Mouse (Mus musculus) C2C12 (cell line): Measurements from ENCODE around the gene Hist4h4. TPM values are rescaled to one million over a fixed set of nuclear protein-coding genes. Genes with fewer than 3 reads are reported as not detected.

Experiments
- H3K27me3 ChIP-seq: one replicate; pipeline ENCODE4 v1.6.1; 2011; ENCODE audit not compliant: control insufficient read depth, insufficient read depth, insufficient read length
- H3K36me3 ChIP-seq: one replicate; pipeline ENCODE4 v1.6.1; 2011; ENCODE audit not compliant: control insufficient read depth, insufficient read depth
- H3K4me3 ChIP-seq: one replicate; pipeline ENCODE4 v1.5.1; 2011; ENCODE audit warnings: mild to moderate bottlenecking, control low read depth; ENCODE audit not compliant: poor library complexity, insufficient read depth, severe bottlenecking
- H3K79me2 ChIP-seq: one replicate; pipeline ENCODE4 v1.6.1; 2011; ENCODE audit not compliant: control insufficient read depth, insufficient read depth
- H3K79me3 ChIP-seq: one replicate; pipeline ENCODE4 v1.6.1; 2011; ENCODE audit warnings: low read depth, control low read depth
- H3ac ChIP-seq: one replicate; pipeline ENCODE3; 2011; ENCODE audit warnings: low read depth; ENCODE audit not compliant: control insufficient read depth, insufficient read length
- CEBPB ChIP-seq: IDR thresholded peaks from one replicate; pipeline ENCODE4 v1.6.1; 2011; ENCODE audit warnings: low read depth, mild to moderate bottlenecking, control low read depth, moderate library complexity
- CTCF ChIP-seq: IDR thresholded peaks from one replicate; pipeline ENCODE4 v1.5.1; 2011; ENCODE audit not compliant: control insufficient read depth, insufficient read depth, insufficient read length
- FOSL1 ChIP-seq: IDR thresholded peaks from one replicate; pipeline ENCODE4 v1.8.0; 2011; ENCODE audit warnings: mild to moderate bottlenecking, low read length; ENCODE audit not compliant: poor library complexity, insufficient read depth, severe bottlenecking
- MAX ChIP-seq: IDR thresholded peaks from one replicate; pipeline ENCODE4 v1.6.1; 2011; ENCODE audit warnings: mild to moderate bottlenecking, control low read depth
- MYOD1 ChIP-seq: IDR thresholded peaks from one replicate; pipeline ENCODE4 v1.6.1; 2011; ENCODE audit warnings: low read depth; ENCODE audit not compliant: control insufficient read depth, insufficient read length
- MYOG ChIP-seq: IDR thresholded peaks from one replicate; pipeline ENCODE4 v1.6.1; 2011; ENCODE audit not compliant: control insufficient read depth, insufficient read length; ENCODE audit errors: extremely low read depth
- USF1 ChIP-seq: IDR thresholded peaks from one replicate; pipeline ENCODE4 v1.6.1; 2011; ENCODE audit warnings: low read depth, mild to moderate bottlenecking, control low read depth, moderate library complexity
- long read RNA-seq, 2 experiments: library from polyadenylated mRNA; unstranded; transcript quantifications; one replicate each; pipeline ENCODE4 v2.0.0; 2019 to 2020
- polyA plus RNA-seq: library from polyadenylated mRNA; unstranded; fragments of >200 nt; fragmentation: generic; extraction: Trizol; gene quantifications from one replicate; pipeline ENCODE4 v1.2.1, GENCODE M21; 2012; ENCODE audit warnings: missing spikeins

Hist4h4 gene
- 0.80 TPM for polyA plus RNA-seq
- long read RNA-seq, experiment 1, partial matches to known transcripts, result 0 of 1 reads
- long read RNA-seq, experiment 1, other reads (novel, unspliced or antisense), result 0 of 1 reads
- long read RNA-seq, experiment 2, result 0 reads

GRCm38 (mm10) chr6:136803739-136804633 lies at the start of gene Hist4h4:
Gene Hist4h4, minus strand, starts transcription at chr6:136804415.
- Histone ChIP-seq H3K4me3 (peak within 1 kb of the TSS; percentile 31), H3K36me3 (no peaks in the 10 kb centered on the region), H3K79me2 (peaks cover 9% of the 10 kb centered on the region), H3K27me3 (no peaks in the 10 kb centered on the region), H3ac (peak within 1 kb of the TSS; percentile 31), H3K79me3 (peaks cover 6% of the 10 kb centered on the region)
- TF ChIP-seq CEBPB (peak; percentile 50), MYOG (no peak), FOSL1 (no peak), CTCF (no peak), USF1 (no peak)

GRCm38 (mm10) chr6:136852762-136853161 lies 48.5 kb upstream of the Hist4h4 start:
- Histone ChIP-seq H3K4me3 (no peak overlapping the region), H3K36me3 (no peaks in the 10 kb centered on the region), H3ac (no peak overlapping the region), H3K79me3 (no peaks in the 10 kb centered on the region), H3K27me3 (no peaks in the 10 kb centered on the region), H3K79me2 (no peaks in the 10 kb centered on the region)
- TF ChIP-seq CEBPB (no peak), USF1 (no peak), MYOD1 (no peak), MYOG (no peak), MAX (no peak), FOSL1 (no peak), CTCF (no peak)

GRCm38 (mm10) chr6:136852348-136852747 lies 48.1 kb upstream of the Hist4h4 start:
- TF ChIP-seq MYOD1 (no peak), MAX (no peak), CEBPB (no peak), FOSL1 (no peak), MYOG (no peak), USF1 (no peak), CTCF (no peak)
- Histone ChIP-seq H3ac (no peak overlapping the region), H3K27me3 (no peaks in the 10 kb centered on the region), H3K4me3 (no peak overlapping the region), H3K36me3 (no peaks in the 10 kb centered on the region), H3K79me2 (no peaks in the 10 kb centered on the region), H3K79me3 (no peaks in the 10 kb centered on the region)

DNA sequence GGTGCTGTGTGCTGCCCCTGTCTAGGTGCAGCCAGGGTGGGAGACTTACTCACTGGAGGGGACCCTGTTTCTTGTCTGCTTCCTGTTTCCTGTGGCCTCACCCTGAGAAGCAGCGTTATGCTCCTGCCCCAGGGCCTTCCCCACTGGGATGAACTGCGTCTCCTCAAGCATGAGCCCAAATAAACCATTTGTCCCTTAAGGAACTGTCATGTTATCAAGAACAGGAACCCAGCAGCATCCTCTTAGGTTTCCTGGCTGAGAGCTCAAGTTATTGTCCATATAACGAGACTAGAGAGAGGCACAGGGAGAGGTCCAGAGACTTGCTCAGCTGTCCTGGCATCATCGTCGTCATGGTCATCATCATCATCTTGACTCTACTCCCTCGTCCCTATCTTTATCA lies 46.1 kb upstream of the Hist4h4 start:
- TF ChIP-seq FOSL1 (no peak), CEBPB (no peak), CTCF (no peak), USF1 (no peak), MYOG (no peak), MYOD1 (no peak), MAX (no peak)
- Histone ChIP-seq H3K79me2 (no peaks in the 10 kb centered on the region), H3K4me3 (no peak overlapping the region), H3K36me3 (no peaks in the 10 kb centered on the region), H3ac (no peak overlapping the region), H3K27me3 (no peaks in the 10 kb centered on the region), H3K79me3 (no peaks in the 10 kb centered on the region)

GRCm38 (mm10) chr6:136848971-136849370 lies 44.8 kb upstream of the Hist4h4 start:
- Histone ChIP-seq H3K79me3 (no peaks in the 10 kb centered on the region), H3K36me3 (no peaks in the 10 kb centered on the region), H3K27me3 (no peaks in the 10 kb centered on the region), H3K4me3 (no peak overlapping the region), H3ac (no peak overlapping the region), H3K79me2 (no peaks in the 10 kb centered on the region)
- TF ChIP-seq CTCF (no peak), MYOG (no peak), MAX (no peak), USF1 (no peak), MYOD1 (no peak), CEBPB (no peak), FOSL1 (no peak)
